Mouse (Mus musculus) cerebellum, adult 2 months (tissue): ENCODE data around the gene Kcnd3.

Source experiments
- CTCF ChIP-seq: fragments of 200-500 bp; IDR thresholded peaks from 2 replicates; pipeline ENCODE4 v1.5.1; 2011; ENCODE audit warnings: low read depth, mild to moderate bottlenecking, control low read depth, low read length, moderate library complexity, borderline replicate concordance; ENCODE audit not compliant: insufficient read depth
- POLR2A ChIP-seq: fragments of 200-500 bp; IDR thresholded peaks from 2 replicates; pipeline ENCODE4 v1.6.1; 2011; ENCODE audit warnings: low read length, control low read depth, borderline replicate concordance; ENCODE audit not compliant: insufficient read depth

DNA sequence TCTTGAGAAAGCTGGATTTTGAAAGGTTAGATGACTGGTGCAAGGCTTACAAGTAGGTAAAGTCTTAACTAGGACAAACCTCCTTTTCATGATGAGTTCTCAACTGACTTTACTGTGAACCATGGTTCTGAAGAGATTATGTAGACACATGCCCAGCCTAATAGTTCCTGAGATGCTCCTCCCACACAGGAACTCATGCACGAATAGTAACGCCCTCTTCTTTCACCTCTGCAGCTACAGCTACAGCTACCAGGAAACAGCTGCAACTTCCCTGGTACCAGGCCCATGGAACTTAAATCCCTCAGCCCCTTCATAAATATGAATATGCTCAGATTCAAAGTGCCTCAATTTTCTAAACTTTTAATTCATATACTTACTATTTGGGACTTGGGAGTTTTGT lies 223.8 kb downstream of the Kcnd3 start:
- no peak for TF ChIP-seq CTCF
- TF ChIP-seq POLR2A: no peak
